Mouse (Mus musculus) gastrocnemius, postnatal 36 days (tissue): ENCODE measurements around the gene Lgals3bp. TPM values are rescaled to one million over a fixed set of nuclear protein-coding genes. Genes with fewer than 3 reads are reported as not detected.
A peak's percentile ranks its signal among the peaks of the same experiment; 100 is the strongest.

Source experiments
- DNase-seq, 2 experiments: peaks; one replicate each; pipeline ENCODE4 v3.0.0; 2022
- intact Hi-C: fragments of 180-260 bp; cut with DNase I; formaldehyde crosslinking; loops from one replicate; pipeline ENCODE4 v1.15.1; 2025
- long read RNA-seq, 2 experiments: library from polyadenylated mRNA; stranded (forward); transcript quantifications; one replicate each; pipeline ENCODE4 v2.0.0; 2021
- total RNA-seq, 2 experiments: library from RNA; stranded (reverse); gene quantifications; 2 replicates each; pipeline ENCODE4 v1.2.3; 2021

Gene Lgals3bp
- 10 to 100 TPM; 13.0 to 19.2 TPM for total RNA-seq
- long read RNA-seq, experiment 1, partial matches to known transcripts, result 1 of 10 reads
- long read RNA-seq, experiment 1, other reads (novel, unspliced or antisense), result 7 of 10 reads
- long read RNA-seq, experiment 2, partial matches to known transcripts, result 1 of 7 reads
- long read RNA-seq, experiment 2, other reads (novel, unspliced or antisense), result 4 of 7 reads

DNA sequence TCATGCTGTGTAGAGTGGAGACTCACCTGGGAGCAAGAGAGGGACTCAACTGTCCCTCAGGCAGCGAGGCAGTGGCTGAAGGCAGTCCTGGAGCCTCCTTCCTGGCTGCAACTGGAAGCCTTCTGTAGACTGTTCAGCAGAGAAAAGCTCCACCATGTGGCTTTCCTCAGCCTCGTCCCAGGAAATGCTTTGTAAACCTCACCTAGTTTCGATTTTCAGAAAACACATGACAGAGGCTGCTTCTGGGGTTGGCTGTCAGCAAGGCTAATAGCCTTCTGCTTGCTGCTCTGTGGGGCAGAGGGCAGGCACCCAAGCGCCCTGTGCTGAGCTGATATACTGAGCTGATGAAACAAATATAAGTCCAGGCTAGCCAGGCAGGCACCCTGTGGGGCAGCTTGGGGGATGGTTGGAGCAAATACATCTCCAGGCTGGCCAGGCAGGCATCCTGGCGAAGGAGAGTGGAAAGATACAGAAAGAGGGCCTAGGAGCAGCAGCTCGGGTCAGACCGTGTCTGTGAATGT lies at the start of gene Lgals3bp:
Gene Lgals3bp, minus strand, starts transcription at position 333 of the 521 bp plus-strand sequence.
- peak; percentile 55 to 61 for DNase-seq
- intact Hi-C loops, result loop anchor here (5.0 kb wide), 1 partner anchor 1010 kb away; no protein-coding TSS in a partner anchor

GRCm38 (mm10) chr11:118451211-118451610 lies 49.3 kb upstream of the Lgals3bp start:
- intact Hi-C loops, result no loop called here
- DNase-seq, result no peak

GRCm38 (mm10) chr11:118448385-118448784 lies 46.5 kb upstream of the Lgals3bp start:
- intact Hi-C loops, result loop anchor here (10.0 kb wide), 1 partner anchor 296 kb away; no protein-coding TSS in a partner anchor

GRCm38 (mm10) chr11:118447346-118447745 lies 45.5 kb upstream of the Lgals3bp start:
- intact Hi-C loops, result loop anchor here (10.0 kb wide), 1 partner anchor 297 kb away; no protein-coding TSS in a partner anchor
- no peak for DNase-seq

More at GRCm38 (mm10) chr11:118448385-118448784, 46.5 kb upstream of the Lgals3bp start:
- DNase-seq, result peak; percentile 74 to 82

DNA sequence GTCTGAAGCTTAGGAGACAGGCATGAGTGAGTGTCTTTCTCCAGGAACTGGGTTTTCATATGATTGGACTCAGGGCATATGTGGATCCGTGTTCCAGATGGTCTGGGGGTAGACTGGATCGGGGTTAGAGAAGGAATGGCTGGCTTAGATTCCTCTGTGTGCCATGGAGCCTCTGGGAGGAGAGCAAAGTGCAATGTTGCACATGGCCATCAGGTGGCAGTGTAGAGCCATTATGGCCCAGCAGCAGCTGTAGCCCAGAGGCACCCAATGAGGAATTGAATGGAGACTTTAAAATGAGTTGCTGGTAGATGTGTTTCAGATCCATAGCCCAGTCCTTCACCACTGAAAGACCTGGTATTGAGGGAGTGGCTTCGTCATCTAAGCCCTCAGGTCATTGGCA lies 44.0 kb upstream of the Lgals3bp start:
- intact Hi-C loops, result loop anchor here (1.0 to 10.0 kb wide), 2 partner anchors 44 to 299 kb away; no protein-coding TSS in a partner anchor
- DNase-seq, result peak in 1 of 2 experiments; percentile 58

DNA sequence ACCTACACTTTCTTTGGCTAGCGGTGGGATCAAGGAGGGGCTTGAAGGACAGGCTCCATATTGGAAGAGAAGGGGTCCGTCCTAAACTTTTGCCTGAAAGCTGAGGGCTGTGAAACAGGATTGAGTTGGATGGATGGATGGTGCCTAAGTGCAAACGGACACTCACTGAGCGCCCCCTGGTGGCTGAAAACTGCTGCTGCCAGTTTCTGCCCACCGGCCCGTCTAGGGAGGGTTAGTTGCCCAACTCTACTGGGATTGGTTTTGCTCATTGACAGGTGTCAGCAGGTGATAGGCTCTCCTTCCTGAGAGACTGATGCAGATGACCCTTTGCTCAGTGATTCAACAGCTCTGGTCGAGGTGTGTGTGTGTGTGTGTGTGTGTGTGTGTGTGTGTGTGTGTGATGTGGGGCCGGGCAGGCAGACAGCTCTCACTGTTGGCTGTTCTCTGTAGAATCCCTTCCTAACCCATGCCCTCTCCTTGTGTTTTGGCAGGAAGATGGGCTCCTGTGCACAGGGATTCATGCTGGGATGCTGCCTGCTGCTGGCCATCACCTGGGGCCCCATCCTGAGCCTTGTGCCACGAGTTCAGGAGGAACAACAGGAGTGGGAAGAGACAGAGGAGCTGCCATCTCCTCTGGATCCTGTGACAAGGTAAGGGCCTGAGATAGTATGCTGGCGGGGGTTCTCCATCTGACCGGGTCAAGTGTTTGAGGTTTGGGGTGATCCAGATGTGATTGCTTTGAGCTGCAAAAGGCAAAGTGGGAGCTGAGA lies 41.5 kb upstream of the Lgals3bp start:
- DNase-seq, result peak; percentile 58 to 68
- intact Hi-C loops, result loop anchor here (1.0 to 10.0 kb wide), 2 partner anchors 20 to 301 kb away; no protein-coding TSS in a partner anchor

- intact Hi-C loops, result loop anchor here (1.0 to 10.0 kb wide), 2 partner anchors 19 to 302 kb away; no protein-coding TSS in a partner anchor
- DNase-seq, result no peak
Measured at GRCm38 (mm10) chr11:118442691-118443090, 40.8 kb upstream of the Lgals3bp start.

- no peak for DNase-seq
Measured at GRCm38 (mm10) chr11:118438665-118439414, 36.9 kb upstream of the Lgals3bp start.

DNA sequence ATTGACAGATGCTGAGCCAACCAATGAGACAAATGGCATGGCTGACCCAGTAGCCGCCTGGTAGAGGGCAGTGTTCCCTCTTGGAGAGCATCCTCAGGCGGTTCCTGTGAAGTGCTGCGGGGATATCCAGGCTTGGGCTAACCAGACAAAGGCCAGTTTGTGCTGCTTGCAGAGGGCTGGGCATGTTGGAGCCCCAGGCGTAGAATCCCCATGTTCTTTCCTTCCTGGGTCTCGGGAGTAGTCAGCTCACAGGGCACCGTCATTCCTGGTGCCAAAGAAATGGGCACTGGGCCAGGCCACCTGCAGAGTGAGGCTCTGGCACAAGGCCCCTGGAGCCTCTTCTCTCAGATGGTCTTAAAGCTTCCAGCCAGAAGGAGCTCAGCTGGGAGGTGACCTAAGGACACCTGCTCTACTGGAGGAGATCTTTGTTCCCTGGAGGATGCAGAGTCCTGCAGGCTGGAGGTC lies 34.6 kb upstream of the Lgals3bp start:
- intact Hi-C loops, result no loop called here
- DNase-seq, result no peak

More at GRCm38 (mm10) chr11:118438665-118439414, 36.9 kb upstream of the Lgals3bp start:
- intact Hi-C loops, result no loop called here

GRCm38 (mm10) chr11:118434093-118434492 lies 32.2 kb upstream of the Lgals3bp start:
- intact Hi-C loops, result no loop called here

GRCm38 (mm10) chr11:118433398-118433868 lies 31.5 kb upstream of the Lgals3bp start:
- DNase-seq, result no peak
- intact Hi-C loops, result no loop called here

More at GRCm38 (mm10) chr11:118434093-118434492, 32.2 kb upstream of the Lgals3bp start:
- DNase-seq, result no peak

GRCm38 (mm10) chr11:118431100-118431948 lies 29.4 kb upstream of the Lgals3bp start:
- intact Hi-C loops, result no loop called here
- no peak for DNase-seq

DNA sequence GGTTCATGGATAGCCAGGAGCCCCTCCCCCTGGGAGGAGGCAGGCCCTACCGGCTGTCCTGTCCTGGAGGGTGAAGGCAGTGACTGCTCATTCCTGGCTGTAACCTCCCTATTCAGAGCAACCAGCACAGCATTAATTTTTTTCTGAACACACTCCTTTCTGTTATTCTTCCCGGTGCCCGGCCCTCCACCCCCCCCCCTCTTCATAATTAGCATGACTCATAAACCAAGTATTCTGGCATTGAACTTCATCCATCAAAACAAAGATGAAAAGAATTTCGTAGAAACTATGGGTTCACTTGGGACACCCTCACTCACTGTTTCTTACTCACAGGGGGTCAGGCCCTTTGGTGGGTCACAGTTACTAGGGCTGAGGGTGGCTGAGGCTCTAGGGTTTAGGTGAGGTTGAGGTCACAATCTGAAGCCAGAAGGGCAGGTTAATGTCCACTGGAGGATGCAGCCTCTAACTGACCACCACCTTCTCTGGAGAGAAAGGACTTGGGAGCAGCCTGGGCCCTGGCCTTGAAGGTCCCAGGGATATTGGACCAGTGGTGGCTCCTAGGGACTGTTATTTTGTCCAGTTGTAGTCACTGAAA lies 28.5 kb upstream of the Lgals3bp start:
- intact Hi-C loops, result no loop called here

GRCm38 (mm10) chr11:118428944-118429709 lies 27.2 kb upstream of the Lgals3bp start:
- intact Hi-C loops, result no loop called here
- no peak for DNase-seq

More for the DNA sequence above, 28.5 kb upstream of the Lgals3bp start:
- DNase-seq, result no peak

GRCm38 (mm10) chr11:118428460-118428868 lies 26.6 kb upstream of the Lgals3bp start:
- intact Hi-C loops, result no loop called here
- no peak for DNase-seq

- DNase-seq, result no peak
- intact Hi-C loops, result no loop called here
Measured at GRCm38 (mm10) chr11:118427986-118428385, 26.1 kb upstream of the Lgals3bp start, which contains the start of gene C1qtnf1. C1qtnf1 (plus strand) TSS chr11:118428203.

DNA sequence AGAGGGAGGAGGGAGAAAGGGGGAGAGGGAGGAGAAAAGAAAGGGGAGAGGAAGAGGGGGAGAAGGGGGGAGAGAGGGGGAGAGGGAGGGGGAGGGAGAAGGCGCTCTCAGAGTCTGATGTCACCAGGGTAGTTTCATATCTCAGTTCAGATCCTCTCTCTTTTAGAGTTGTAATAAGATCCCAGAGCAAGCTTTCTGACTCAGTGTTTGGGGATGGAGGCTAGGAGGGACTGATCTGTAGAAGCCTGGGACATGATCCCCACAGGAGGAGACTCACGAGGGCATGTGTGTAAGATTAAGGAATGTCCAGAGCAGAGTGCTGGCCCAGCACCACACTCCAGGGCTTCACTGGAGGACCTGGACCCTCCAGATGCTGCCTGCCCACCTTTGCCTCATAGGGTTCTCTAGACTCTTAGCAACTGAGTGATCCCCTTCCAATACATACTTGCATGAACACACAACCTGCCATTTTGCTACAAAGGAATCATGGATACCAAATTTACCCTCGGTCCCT lies 25.4 kb upstream of the Lgals3bp start:
- intact Hi-C loops, result no loop called here
- no peak for DNase-seq

- no peak for DNase-seq
- intact Hi-C loops, result no loop called here
Measured at GRCm38 (mm10) chr11:118426765-118427164, 24.9 kb upstream of the Lgals3bp start.
